ENCODE assay signal across 8 mouse cellular contexts in genomic region chr9:70678682-70679131, GRCm38 (mm10). TPM values are rescaled to one million over a fixed set of nuclear protein-coding genes. Genes with fewer than 3 reads are reported as not detected.
A peak's percentile ranks its signal among the peaks of the same experiment; 100 is the strongest.
DNase-seq lines count a peak whose midpoint lies in the region; ATAC-seq lines count a peak whose summit lies in the region.

Gene Adam10 (plus strand): TSS chr9:70678997.

- H3K4me3 ChIP-seq in heart, embryonic 13.5 days: peak within 1 kb of the TSS; percentile 93
- H3K4me3 ChIP-seq in liver, embryonic 12.5 days: peak within 1 kb of the TSS; percentile 99
- H3K4me3 ChIP-seq in stomach, embryonic 15.5 days (replicated peaks): peak within 1 kb of the TSS; percentile 97

- under 1% methylated on average over 47 of the region's 48 CpGs for WGBS in heart, embryonic 13.5 days
- WGBS in liver, embryonic 12.5 days (ENCODE audit: insufficient replicate concordance): under 1% methylated on average over 48 of the region's 48 CpGs
- under 1% methylated on average over 41 of the region's 48 CpGs for WGBS in stomach, embryonic 15.5 days

- H3K4me1 ChIP-seq in heart, embryonic 13.5 days: peaks cover 34% of the 10 kb centered on the region
- H3K4me1 ChIP-seq in liver, embryonic 12.5 days: peaks cover 51% of the 10 kb centered on the region
- peaks cover 2% of the 10 kb centered on the region; the same call in 1 of the 2 replicates for H3K4me1 ChIP-seq in stomach, embryonic 15.5 days

- H3K9me3 ChIP-seq in heart, embryonic 13.5 days: no peaks in the 10 kb centered on the region
- H3K9me3 ChIP-seq in liver, embryonic 12.5 days (replicated peaks): no peaks in the 10 kb centered on the region
- no peaks in the 10 kb centered on the region for H3K9me3 ChIP-seq in stomach, embryonic 15.5 days

- peak within 1 kb of the TSS; percentile 99 for H3K9ac ChIP-seq in heart, embryonic 13.5 days
- H3K9ac ChIP-seq in liver, embryonic 12.5 days: peak within 1 kb of the TSS; percentile 100
- H3K9ac ChIP-seq in stomach, embryonic 15.5 days: peak within 1 kb of the TSS; percentile 95

- peak; percentile 99 for DNase-seq in CD4-positive helper T cell, adult 2 months (ENCODE audit: low read depth, low spot score)
- DNase-seq in brain, embryonic 18.5 days (ENCODE audit: low read depth, low spot score): peak; percentile 96
- DNase-seq in kidney, postnatal 10 days: peak; percentile 99
- peak; percentile 96 to 97 for DNase-seq in natural killer cell, adult 2 months (ENCODE audit: low spot score in 2 of 2)

- peak within 1 kb of the TSS; percentile 87 for H3K4me2 ChIP-seq in heart, embryonic 13.5 days
- H3K4me2 ChIP-seq in liver, embryonic 12.5 days: peak within 1 kb of the TSS; percentile 69
- peak within 1 kb of the TSS; percentile 70 for H3K4me2 ChIP-seq in stomach, embryonic 15.5 days

- H3K27ac ChIP-seq in heart, embryonic 13.5 days (replicated peaks): peak within 1 kb of the TSS; percentile 97
- peak within 1 kb of the TSS; percentile 99 for H3K27ac ChIP-seq in liver, embryonic 12.5 days
- peak within 1 kb of the TSS; percentile 98 for H3K27ac ChIP-seq in stomach, embryonic 15.5 days

- H3K27me3 ChIP-seq in heart, embryonic 13.5 days (replicated peaks): no peaks in the 10 kb centered on the region
- no peaks in the 10 kb centered on the region for H3K27me3 ChIP-seq in liver, embryonic 12.5 days (replicated peaks)
- no peaks in the 10 kb centered on the region for H3K27me3 ChIP-seq in stomach, embryonic 15.5 days (replicated peaks)

- H3K36me3 ChIP-seq in heart, embryonic 13.5 days: no peaks in the 10 kb centered on the region
- peaks cover 9% of the 10 kb centered on the region; the same call in 1 of the 2 replicates for H3K36me3 ChIP-seq in liver, embryonic 12.5 days
- H3K36me3 ChIP-seq in stomach, embryonic 15.5 days: no peaks in the 10 kb centered on the region

- peak; percentile 92 for ATAC-seq in erythroid progenitor cell, adult 5-6 weeks (replicated peaks; ENCODE audit: low FRiP score, poor library complexity, severe bottlenecking)
- ATAC-seq in heart, embryonic 13.5 days (ENCODE audit: extremely low read depth, insufficient number of reproducible peaks, low FRiP score, low TSS enrichment): peak; percentile 99
- ATAC-seq in liver, embryonic 12.5 days: peak; percentile 97
- peak; percentile 100 for ATAC-seq in stomach, embryonic 15.5 days (ENCODE audit: insufficient read depth, low FRiP score, low read depth)

RNA-seq across cellular contexts. Expression of gene Adam10, which starts in this region (rescaled TPM):
- 334 and 407 TPM in 2 replicates for total RNA-seq in erythroid progenitor cell, adult 5-6 weeks (2015; ENCODE audit: low replicate concordance)
- 328 and 349 TPM in 2 replicates for total RNA-seq in erythroid progenitor cell, adult 5-6 weeks (2017; ENCODE audit: low replicate concordance)
- polyA plus RNA-seq in heart, embryonic 13.5 days (2015; fragmentation: Nextera tagmentation; extraction: Ambion mirVana): 64.0 and 70.4 TPM in 2 replicates
- polyA plus RNA-seq in liver, embryonic 12.5 days (2016; fragmentation: Nextera tagmentation; extraction: Ambion mirVana): 101 and 107 TPM in 2 replicates
- 85.4 and 86.5 TPM in 2 replicates for polyA plus RNA-seq in stomach, embryonic 15.5 days (2015; fragmentation: Nextera tagmentation; extraction: Ambion mirVana)

Comparison
In these comparisons a context has a peak if more than half of its experiments do, and no peak if none do; other contexts are left out.
1. Peak in every context shown above with its lines: DNase-seq, ATAC-seq, H3K4me3 ChIP-seq and H3K27ac ChIP-seq.